Mouse (Mus musculus) forebrain, embryonic 12.5 days (tissue): ENCODE results near the gene Gale. TPM values are rescaled to one million over a fixed set of nuclear protein-coding genes. Genes with fewer than 3 reads are reported as not detected.

Experiments used
- ATAC-seq: fragments of 200-750 bp; cut with Nextera tagmentation; 2 replicates; pipeline ENCODE4 v1.8.0; 2017; ENCODE audit warnings: moderate TSS enrichment; ENCODE audit not compliant: low FRiP score
- H3K27ac ChIP-seq: fragments of 300-500 bp; sonication (generic); 2 replicates; pipeline ENCODE4 v1.5.1; 2016; ENCODE audit warnings: mild to moderate bottlenecking
- H3K27me3 ChIP-seq: fragments of 300-500 bp; sonication (generic); 2 replicates; pipeline ENCODE4 v1.6.1; 2016; ENCODE audit warnings: mild to moderate bottlenecking
- H3K36me3 ChIP-seq: fragments of 300-500 bp; sonication (generic); replicated peaks from 2 replicates; pipeline ENCODE4 v1.6.1; 2016; ENCODE audit warnings: mild to moderate bottlenecking
- H3K4me1 ChIP-seq: fragments of 300-500 bp; sonication (generic); 2 replicates; pipeline ENCODE4 v1.6.1; 2016
- H3K4me2 ChIP-seq: fragments of 300-500 bp; sonication (generic); 2 replicates; pipeline ENCODE4 v1.6.1; 2016; ENCODE audit warnings: mild to moderate bottlenecking, moderate library complexity
- H3K4me3 ChIP-seq: fragments of 300-500 bp; sonication (generic); replicated peaks from 2 replicates; pipeline ENCODE4 v1.5.1; 2016; ENCODE audit warnings: mild to moderate bottlenecking
- H3K9ac ChIP-seq: fragments of 300-500 bp; sonication (generic); 2 replicates; pipeline ENCODE4 v1.6.1; 2016; ENCODE audit warnings: mild to moderate bottlenecking
- H3K9me3 ChIP-seq: fragments of 300-500 bp; sonication (generic); 2 replicates; pipeline ENCODE4 v1.6.1; 2016
- WGBS: fragments of 180-500 bp; shearing (Covaris S2); methylation state at CpG from one replicate; pipeline ENCODE4 v1.1.7; 2016; 5-methylcytosine and 5-hydroxymethylcytosine counted together
- polyA plus RNA-seq: library from polyadenylated mRNA; unstranded; fragments of >200 nt; fragmentation: Nextera tagmentation; extraction: Ambion mirVana; gene quantifications from 2 replicates; pipeline ENCODE4 v1.2.1, GENCODE M21; 2016

Gale gene
- polyA plus RNA-seq, 1 experiment from 2014 or later, result 30.9 TPM

DNA sequence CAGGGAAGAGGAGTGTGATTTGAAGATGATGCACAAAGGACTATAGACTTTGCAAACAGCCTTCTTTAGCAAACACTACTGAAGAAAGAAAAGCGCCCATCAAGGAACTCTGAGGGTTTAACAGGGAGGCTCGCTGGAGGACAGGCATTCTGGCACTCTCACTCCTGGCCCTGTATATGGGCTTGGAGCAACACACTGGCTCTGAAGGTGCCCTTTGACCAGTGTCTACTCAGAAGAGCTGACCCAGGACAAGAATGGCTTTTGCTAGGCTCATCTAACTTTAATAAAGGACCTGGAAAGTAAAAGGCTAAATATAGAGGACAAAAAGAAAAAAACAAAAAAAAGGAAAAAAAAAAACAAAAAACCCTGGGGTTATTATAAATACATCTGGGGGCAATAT is 41.4 kb downstream of the Gale start:
- ATAC-seq, result no peak
- 95% methylated on average over 2 of the region's 2 CpGs for WGBS
- H3K9me3 ChIP-seq, result no peaks in the 10 kb centered on the region
- no peaks in the 10 kb centered on the region for H3K27me3 ChIP-seq
- no peak overlapping the region for H3K27ac ChIP-seq
- no peak overlapping the region for H3K4me3 ChIP-seq
- no peak overlapping the region for H3K4me2 ChIP-seq
- H3K36me3 ChIP-seq, result peaks cover 77% of the 10 kb centered on the region
- H3K9ac ChIP-seq, result no peak overlapping the region
- no peaks in the 10 kb centered on the region for H3K4me1 ChIP-seq

DNA sequence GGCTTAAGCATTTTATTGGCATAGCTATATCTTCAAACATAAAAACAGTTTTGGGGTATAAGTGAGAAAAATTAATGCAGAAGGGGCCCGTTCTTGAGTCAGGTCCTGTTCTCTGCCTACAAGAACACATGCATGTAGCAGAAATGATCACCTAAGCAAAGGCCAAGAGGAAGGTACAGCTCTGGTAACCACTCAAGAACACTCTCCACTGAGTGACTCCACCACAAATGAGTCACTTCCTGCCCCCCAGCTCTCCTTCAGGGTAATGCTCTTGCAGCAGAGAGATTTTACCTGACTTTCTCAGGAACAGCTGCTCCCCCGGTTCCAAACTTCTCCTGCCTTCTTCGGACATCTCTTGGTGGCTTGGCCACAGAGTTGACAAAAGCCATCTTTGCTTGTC is 43.3 kb downstream of the Gale start:
- Histone ChIP-seq H3K4me3 (no peak overlapping the region), H3K9me3 (no peaks in the 10 kb centered on the region), H3K9ac (no peak overlapping the region), H3K27ac (no peak overlapping the region), H3K36me3 (peaks cover 93% of the 10 kb centered on the region), H3K4me1 (no peaks in the 10 kb centered on the region), H3K27me3 (no peaks in the 10 kb centered on the region), H3K4me2 (no peak overlapping the region)
- 91% methylated on average over 3 of the region's 3 CpGs for WGBS
- ATAC-seq, result no peak

DNA sequence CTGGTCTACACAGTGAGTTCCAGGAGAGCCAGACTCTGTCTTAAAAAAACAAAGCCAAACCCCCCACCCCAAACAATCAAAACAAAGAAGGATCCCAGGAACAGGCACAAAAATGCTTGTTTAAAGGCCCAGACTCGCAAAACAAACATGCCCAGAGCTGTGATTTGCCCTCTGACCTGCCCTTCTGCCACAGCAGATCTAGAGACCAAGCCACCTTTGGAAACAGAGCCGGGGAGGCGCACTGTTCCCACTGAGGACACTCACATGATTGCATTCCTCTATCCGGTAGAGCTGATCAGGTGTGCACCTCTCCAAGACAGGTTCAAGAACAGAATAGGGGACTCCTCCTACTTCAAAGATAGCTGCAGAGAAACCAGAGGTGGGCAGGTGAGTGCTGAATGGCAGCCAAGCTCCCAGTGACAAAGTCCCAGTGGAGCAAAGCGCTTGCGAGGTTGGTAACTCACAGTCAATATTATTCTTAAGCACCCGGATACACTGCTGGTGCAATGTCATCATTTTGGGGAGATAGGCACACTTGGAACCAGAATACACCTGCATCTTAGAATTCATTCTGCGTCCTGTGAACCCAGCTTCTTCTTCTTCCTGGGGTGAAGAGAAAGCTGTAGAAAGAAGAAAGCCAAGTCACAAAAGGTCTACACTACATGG is 45.4 kb downstream of the Gale start:
- no peak overlapping the region for H3K4me2 ChIP-seq
- H3K36me3 ChIP-seq, result peaks cover 90% of the 10 kb centered on the region
- H3K27ac ChIP-seq, result no peak overlapping the region
- ATAC-seq, result no peak
- no peaks in the 10 kb centered on the region for H3K9me3 ChIP-seq
- no peaks in the 10 kb centered on the region for H3K27me3 ChIP-seq
- no peak overlapping the region for H3K9ac ChIP-seq
- WGBS, result 95% methylated on average over 8 of the region's 8 CpGs
- H3K4me3 ChIP-seq, result no peak overlapping the region
- H3K4me1 ChIP-seq, result no peaks in the 10 kb centered on the region

DNA sequence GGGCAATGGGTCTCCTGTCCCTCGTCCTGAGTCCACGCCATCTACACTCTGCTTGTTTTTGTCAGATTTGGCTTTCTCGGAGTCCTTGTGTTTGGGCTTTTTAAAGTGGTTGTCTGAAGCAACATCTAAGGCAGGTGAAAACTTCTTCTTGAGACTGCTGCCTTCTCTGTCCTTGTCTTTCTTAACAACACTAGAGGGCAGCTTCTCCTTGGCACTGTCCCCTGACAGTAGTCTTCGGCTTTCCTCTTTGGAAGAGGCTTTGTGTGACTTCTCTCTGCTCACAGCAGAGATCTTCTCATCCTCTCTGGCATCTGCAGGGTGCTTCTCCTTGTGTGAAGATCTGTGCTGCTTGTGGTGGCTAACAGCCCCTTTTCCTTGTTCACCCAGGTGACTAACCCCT is 47.1 kb downstream of the Gale start:
- Histone ChIP-seq H3K27me3 (no peaks in the 10 kb centered on the region), H3K36me3 (peaks cover 76% of the 10 kb centered on the region), H3K4me3 (no peak overlapping the region), H3K4me2 (no peak overlapping the region), H3K9me3 (no peaks in the 10 kb centered on the region), H3K9ac (no peak overlapping the region), H3K27ac (no peak overlapping the region), H3K4me1 (no peaks in the 10 kb centered on the region)
- WGBS, result 90% methylated on average over 4 of the region's 4 CpGs
- no peak for ATAC-seq

DNA sequence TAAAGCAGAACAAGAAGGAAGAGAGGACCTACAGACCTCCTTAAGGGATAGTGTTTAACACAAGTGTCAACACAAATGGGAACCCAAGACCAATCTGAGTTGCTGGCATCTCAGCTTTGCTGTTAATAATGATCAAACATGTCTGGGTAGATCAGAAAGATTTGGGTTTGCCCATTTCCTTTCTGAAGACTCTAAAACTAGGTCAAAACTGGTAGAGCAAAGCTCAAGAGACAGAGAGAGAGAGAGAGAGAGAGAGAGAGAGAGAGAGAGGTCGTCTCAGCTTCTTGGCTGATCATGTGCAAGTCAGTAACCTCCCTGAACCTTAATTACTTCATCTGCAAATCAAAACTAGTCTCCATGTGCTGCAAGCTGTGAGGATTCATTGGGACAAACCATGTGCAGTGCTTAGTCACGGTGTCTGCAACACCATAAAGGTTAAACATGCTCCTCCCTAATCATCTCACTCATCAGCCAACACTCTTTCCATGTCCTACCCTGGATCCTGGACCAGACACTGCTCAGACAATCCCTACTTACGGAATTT is 52.6 kb downstream of the Gale start:
- Histone ChIP-seq H3K4me1 (peaks cover 19% of the 10 kb centered on the region), H3K27me3 (no peaks in the 10 kb centered on the region)
- no peak for ATAC-seq

More for the DNA sequence above, 52.6 kb downstream of the Gale start:
- H3K4me2 ChIP-seq, result no peak overlapping the region
- H3K4me3 ChIP-seq, result no peak overlapping the region
- 94% methylated on average over 3 of the region's 3 CpGs for WGBS
- H3K36me3 ChIP-seq, result peaks cover 26% of the 10 kb centered on the region
- H3K27ac ChIP-seq, result no peak overlapping the region
- no peaks in the 10 kb centered on the region for H3K9me3 ChIP-seq
- H3K9ac ChIP-seq, result no peak overlapping the region

Other genes starting within 250 kb of the Gale start
- not detected in 2 replicates for gene Il22ra1, start 235.6 kb upstream of the Gale start, polyA plus RNA-seq
- gene Myom3, start 204.0 kb upstream of the Gale start, polyA plus RNA-seq, result 0.10 and 0.15 TPM in 2 replicates
- gene Srsf10, start 108.0 kb upstream of the Gale start, polyA plus RNA-seq, result 411 and 417 TPM in 2 replicates
- gene Pnrc2, start 89.9 kb upstream of the Gale start, polyA plus RNA-seq, result 196 and 199 TPM in 2 replicates
- 0.32 and 0.36 TPM in 2 replicates for gene Cnr2, start 68.3 kb upstream of the Gale start, polyA plus RNA-seq
- 38.1 and 45.0 TPM in 2 replicates for gene Fuca1, start 43.0 kb upstream of the Gale start, polyA plus RNA-seq
- 52.3 and 55.8 TPM in 2 replicates for gene Hmgcl, start 17.3 kb upstream of the Gale start, polyA plus RNA-seq
- gene Lypla2, start 8.9 kb downstream of the Gale start, polyA plus RNA-seq, result 153 and 161 TPM in 2 replicates
- gene Pithd1, start 23.5 kb downstream of the Gale start, polyA plus RNA-seq, result 60.2 and 64.6 TPM in 2 replicates
- gene Eloa, start 58.0 kb downstream of the Gale start, polyA plus RNA-seq, result 34.2 and 37.6 TPM in 2 replicates
- gene Rpl11, start 89.7 kb downstream of the Gale start, polyA plus RNA-seq, result 315 and 333 TPM in 2 replicates
- gene Id3, start 179.8 kb downstream of the Gale start, polyA plus RNA-seq, result 173 and 228 TPM in 2 replicates
- gene E2f2, start 208.7 kb downstream of the Gale start, polyA plus RNA-seq, result 13.4 and 14.6 TPM in 2 replicates
- gene Asap3, start 242.6 kb downstream of the Gale start, polyA plus RNA-seq, result 5.9 and 6.4 TPM in 2 replicates